Mouse (Mus musculus) G1E-ER4 (cell line): ENCODE data around the gene Mapre3. TPM values are rescaled to one million over a fixed set of nuclear protein-coding genes. Genes with fewer than 3 reads are reported as not detected.

Experiments
- GATA1 ChIP-seq: IDR thresholded peaks from one replicate; pipeline ENCODE4 v1.8.0; 2012; ENCODE audit warnings: low read length, inconsistent platforms
- polyA plus RNA-seq: library from polyadenylated mRNA; stranded (reverse); fragments of >175 nt; gene quantifications from 2 replicates; pipeline ENCODE4 v1.2.3, GENCODE M21; 2012

The Mapre3 gene
- polyA plus RNA-seq, 1 experiment, result not detected

DNA sequence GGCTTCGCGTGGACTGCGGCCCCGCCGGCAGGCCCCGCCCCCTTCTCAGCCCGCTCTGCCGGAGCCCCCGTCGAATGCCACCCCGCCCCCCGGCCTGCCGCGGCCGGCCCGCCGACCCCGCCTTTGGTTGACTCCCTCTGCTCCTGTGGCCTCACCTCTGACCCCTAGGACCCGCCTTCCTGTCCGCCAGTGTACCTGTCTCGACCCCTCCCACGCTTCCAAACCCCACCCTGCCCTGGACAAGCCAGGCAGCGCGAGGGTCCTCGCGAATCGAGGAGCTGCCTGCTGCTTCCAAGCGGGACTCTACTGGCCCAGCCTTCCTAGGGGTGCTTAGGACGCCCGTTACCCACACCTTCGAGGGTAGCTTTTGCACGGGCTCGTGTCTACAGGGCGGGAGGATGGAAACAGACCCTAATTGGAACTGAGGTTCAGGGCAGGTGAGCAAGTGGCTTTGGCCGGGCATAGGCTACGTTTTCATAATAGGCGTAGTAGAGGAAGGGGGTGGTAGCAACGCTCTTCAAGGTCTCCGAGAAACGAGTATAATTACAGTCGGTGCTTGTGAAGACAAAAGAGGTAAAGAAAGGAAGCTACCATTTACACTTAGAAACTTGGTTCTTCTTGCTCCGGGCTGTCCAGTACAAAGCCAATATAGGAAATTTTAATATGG is 74.8 kb downstream of the Mapre3 start:
- no peak for TF ChIP-seq GATA1

GRCm38 (mm10) chr5:30890375-30890774 is 75.9 kb downstream of the Mapre3 start:
- TF ChIP-seq GATA1, result no peak

- TF ChIP-seq GATA1, result no peak
These were observed 87.4 kb downstream of the Mapre3 start for GRCm38 (mm10) chr5:30901860-30902259.

GRCm38 (mm10) chr5:30907413-30908059 is 93.1 kb downstream of the Mapre3 start, which contains the start of gene Ost4:
Gene Ost4 (minus strand): TSS chr5:30907788.
- TF ChIP-seq GATA1, result no peak

DNA sequence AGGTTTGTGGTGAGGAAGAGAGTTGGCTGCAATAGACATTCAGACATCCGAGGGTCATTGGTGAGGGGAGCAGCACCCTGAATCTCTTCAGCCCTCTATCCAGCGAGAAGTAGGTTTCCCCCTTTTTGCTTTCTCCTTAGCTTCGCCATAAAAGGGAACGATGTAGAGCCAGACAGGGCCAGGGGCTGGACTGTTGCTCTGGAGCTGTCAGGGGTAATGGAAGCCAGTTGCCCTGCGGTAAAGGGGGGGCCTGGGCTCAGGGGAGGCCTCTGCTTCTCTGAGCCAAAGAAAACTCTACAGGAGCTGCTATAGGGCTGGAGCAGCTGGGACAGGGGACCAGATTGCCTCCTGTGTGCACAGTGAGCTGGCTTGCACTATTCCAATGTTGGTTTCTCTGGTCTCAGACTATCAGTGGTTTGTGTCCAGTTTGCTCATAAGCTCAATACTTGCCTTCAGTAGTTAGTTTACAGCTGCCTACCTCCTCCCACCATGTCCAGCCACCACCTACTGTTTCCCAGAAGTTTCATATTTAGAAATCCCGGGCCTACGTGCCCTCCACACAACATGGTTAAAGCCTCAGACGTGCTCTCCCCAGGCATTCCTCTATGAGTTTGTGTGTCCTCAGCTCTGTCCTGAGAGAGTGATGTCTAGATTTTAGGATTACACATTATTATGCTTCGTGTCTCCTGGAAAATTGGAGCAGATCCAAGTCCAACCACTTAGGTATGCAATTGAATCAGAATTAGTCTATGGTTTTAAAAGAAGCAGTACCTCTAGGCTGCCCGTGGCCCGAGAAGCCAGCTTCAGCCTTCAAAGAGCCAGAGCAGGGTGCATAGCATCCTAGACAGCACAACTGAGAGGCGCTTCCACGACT is 94.2 kb downstream of the Mapre3 start:
- TF ChIP-seq GATA1, result no peak

DNA sequence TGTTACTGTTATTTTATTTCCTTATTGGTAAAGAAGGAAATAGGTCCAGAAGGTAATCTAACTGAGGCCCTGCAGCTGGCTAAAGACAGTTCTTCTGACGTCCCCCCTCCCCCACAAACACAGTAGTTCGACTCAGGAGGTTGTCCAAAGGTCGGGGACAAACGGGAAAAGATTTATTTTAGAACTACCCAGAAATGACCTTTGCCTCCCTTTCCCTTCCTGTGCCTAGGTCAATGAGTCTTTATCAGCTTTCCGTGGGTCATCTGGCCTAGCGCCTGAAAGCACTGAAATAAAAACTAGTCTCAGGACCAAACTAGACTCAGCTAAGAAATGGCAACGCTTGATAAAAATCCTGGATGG is 94.8 kb downstream of the Mapre3 start:
- no peak for TF ChIP-seq GATA1

DNA sequence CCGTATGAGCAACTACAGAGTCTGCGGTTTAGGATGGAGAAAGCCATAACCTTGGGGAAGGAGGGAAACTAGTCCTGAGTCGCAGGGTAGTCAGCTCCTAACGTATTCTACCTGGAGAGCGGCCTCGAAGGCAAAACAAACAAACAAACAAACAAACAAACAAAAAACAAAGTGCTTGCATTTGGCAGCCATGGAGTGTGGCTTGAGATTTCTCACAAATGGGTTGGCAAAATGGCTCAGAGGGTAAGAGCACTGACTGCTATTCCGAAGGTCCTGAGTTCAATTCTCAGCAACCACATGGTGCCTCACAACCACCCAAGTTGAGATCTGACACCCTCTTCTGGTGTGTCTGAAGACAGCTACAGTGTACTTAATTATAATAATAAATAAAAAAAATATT is 95.4 kb downstream of the Mapre3 start:
- no peak for TF ChIP-seq GATA1

DNA sequence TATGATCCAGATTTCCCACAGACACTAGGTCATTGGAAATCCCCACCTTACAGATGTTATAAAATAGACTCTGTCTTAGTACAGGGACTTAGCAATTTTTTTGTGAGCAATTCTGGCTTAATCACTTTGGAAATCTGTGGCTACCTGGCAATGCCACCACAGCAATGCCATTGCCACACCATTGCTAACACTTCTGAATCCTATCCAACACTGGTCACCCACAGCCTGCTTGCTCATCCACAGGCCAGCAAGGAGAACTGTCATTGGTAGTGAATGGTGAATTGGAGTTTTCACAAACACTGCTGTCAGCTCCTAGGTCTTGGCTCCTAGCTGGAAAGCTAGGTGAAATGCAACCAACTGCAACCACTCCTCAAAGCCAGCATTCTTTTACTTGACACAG is 96.0 kb downstream of the Mapre3 start:
- TF ChIP-seq GATA1, result no peak

DNA sequence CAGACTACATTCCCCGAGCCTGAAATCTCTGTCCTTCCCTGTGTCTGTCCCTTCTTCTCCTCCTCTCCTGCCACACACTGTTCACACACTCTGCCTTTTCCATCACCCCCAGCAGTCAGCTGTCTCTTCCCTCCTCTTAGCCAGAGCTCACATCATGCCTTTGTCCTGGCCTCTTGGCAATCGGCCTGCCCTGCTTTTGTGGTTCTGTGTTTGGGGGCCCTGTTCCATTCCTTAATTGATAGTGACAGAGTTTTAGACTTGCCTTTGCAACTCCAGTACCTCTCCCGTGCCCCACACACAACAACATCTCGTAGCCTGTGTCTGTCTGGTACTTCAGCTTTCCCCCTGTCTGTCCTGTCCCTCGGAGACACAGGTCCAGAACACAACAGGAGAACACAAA is 97.7 kb downstream of the Mapre3 start:
- TF ChIP-seq GATA1, result no peak

DNA sequence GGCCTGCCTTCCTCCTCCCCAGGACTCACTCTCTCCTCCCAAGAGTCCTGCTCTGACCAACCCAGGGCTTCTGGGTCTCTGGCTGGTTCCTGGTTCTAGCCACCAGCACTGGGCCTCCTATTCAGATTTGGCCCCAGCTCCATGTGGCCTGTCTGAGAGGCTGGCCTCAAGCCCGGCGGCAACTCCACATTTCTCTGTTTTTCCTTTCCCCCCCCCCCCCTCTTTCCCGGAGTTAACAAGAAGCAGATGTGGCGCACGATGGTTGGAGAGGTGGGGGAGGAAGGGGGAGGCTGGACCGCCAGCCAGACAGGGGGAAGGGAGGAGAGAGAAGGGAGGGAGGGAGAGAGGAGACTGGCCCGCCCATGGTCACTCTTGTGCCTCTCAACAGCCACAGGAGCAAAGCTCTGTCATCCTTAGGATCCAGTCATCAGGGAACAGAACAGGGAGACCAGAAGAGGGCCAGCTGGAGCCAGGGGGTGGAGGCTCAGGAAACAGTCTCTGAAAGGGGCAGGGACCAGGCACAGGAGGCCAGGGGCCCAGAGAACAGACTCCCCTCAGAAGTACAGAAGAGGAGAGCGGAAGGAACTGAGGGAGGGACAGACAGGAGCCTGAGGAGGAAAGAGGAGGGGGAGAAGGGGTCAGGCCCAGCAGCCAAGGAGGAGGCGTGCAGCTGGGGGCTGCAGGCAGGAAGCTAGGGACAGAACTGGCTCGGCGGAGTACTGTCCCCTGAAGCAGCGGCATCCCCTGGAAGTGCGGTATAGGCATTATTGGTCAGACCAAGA is 98.8 kb downstream of the Mapre3 start, which contains the start of gene Emilin1:
Gene Emilin1 (plus strand): TSS at position 343 of the 782 bp plus-strand sequence.
- TF ChIP-seq GATA1, result no peak

DNA sequence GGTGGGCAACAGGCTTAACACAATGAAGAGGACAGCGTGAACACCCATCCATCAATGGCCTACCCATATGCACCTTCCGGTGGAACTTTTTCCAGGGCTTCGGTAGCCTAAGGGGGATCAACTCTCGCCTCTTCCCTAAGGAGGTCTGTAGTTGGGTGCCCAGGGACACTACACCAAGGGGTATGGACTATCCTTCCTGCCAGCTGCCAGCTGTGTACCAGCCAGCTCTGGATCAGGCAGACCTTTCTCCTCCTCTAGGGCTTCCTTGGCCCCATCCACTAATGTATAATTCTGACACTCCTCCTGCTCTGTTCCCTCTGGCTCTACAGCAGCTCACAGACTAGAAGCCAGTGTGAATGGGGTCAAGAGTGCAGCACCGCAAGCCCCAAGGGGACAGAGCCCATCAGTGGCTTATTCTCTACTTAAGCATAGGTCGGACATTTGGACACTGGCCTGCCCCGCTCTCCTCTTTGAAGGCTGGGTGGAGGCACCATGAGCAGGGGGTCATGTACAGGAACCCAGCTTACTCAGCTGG is 99.7 kb downstream of the Mapre3 start:
- TF ChIP-seq GATA1, result no peak

DNA sequence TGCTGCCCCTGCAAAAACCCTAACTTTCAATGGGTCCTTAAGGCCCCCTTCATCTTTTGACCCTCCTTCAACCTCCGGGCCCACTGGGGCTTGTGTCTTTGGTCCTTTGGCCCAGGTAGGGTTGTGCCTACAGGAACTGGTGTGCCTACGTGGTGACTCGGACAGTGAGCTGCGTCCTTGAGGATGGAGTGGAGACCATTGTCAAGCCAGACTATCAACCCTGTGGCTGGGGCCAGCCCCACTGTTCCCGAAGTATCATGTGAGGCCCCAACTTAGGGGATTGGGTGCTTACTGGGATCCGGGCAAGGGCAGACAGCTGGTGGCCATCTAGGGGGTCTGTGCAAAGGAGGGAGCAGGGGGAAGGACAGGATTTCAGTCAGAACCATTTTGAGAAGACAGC is 100.4 kb downstream of the Mapre3 start:
- no peak for TF ChIP-seq GATA1

DNA sequence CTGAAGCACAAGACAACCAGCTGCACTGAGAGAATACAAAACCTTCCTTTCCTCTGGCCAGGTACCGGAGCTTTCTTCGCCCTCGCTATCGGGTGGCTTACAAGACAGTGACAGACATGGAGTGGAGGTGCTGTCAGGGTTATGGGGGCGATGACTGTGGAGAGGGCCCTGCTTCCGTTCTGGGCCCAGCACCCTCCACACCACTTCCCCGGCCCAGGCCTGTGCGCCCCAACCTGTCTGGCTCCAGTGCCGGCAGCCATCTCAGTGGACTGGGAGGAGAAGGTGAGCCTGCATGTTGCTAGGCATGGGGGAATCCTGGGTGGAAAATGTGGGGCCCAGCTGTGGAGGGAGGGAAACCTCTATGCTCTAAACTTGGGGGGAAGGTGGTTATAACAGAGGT is 101.0 kb downstream of the Mapre3 start:
- no peak for TF ChIP-seq GATA1

Other genes starting within 250 kb of the Mapre3 start
- not detected in 2 replicates for gene Kcnk3, start 226.5 kb upstream of the Mapre3 start, polyA plus RNA-seq
- gene Slc35f6, start 166.7 kb upstream of the Mapre3 start, polyA plus RNA-seq, result 10.7 and 16.1 TPM in 2 replicates
- gene Cenpa, start 147.9 kb upstream of the Mapre3 start, polyA plus RNA-seq, result 391 and 540 TPM in 2 replicates
- not detected in 2 replicates for gene Dpysl5, start 103.1 kb upstream of the Mapre3 start, polyA plus RNA-seq
- 28.5 and 36.1 TPM in 2 replicates for gene Tmem214, start 53.4 kb downstream of the Mapre3 start, polyA plus RNA-seq
- 34.9 and 40.4 TPM in 2 replicates for gene Agbl5, start 74.1 kb downstream of the Mapre3 start, polyA plus RNA-seq
- 72.2 and 79.8 TPM in 2 replicates for gene Ost4, start 93.1 kb downstream of the Mapre3 start, polyA plus RNA-seq
- 1.3 and 1.7 TPM in 2 replicates for gene Emilin1, start 98.8 kb downstream of the Mapre3 start, polyA plus RNA-seq
- gene Khk, start 106.8 kb downstream of the Mapre3 start, polyA plus RNA-seq, result 38.7 and 67.1 TPM in 2 replicates
- gene Cgref1, start 130.9 kb downstream of the Mapre3 start, polyA plus RNA-seq, result not detected in 2 replicates
- gene Preb, start 145.7 kb downstream of the Mapre3 start, polyA plus RNA-seq, result 52.8 and 78.2 TPM in 2 replicates
- gene Tcf23, start 154.0 kb downstream of the Mapre3 start, polyA plus RNA-seq, result not detected in 2 replicates
- 15.6 and 22.3 TPM in 2 replicates for gene Atraid, start 233.7 kb downstream of the Mapre3 start, polyA plus RNA-seq
- 5.7 and 15.3 TPM in 2 replicates for gene Slc5a6, start 234.3 kb downstream of the Mapre3 start, polyA plus RNA-seq
- gene Cad, start 240.1 kb downstream of the Mapre3 start, polyA plus RNA-seq, result 640 and 661 TPM in 2 replicates